Mouse (Mus musculus) lung, postnatal 0 days (tissue): ENCODE measurements around the gene Sh3glb1.

ENCODE experiments used
- CTCF ChIP-seq: IDR thresholded peaks from 2 replicates; pipeline ENCODE4 v1.5.1; 2016; ENCODE audit warnings: antibody characterized with exemption, mild to moderate bottlenecking
- EP300 ChIP-seq: IDR thresholded peaks from 2 replicates; pipeline ENCODE4 v1.6.1; 2016; ENCODE audit warnings: antibody characterized with exemption, mild to moderate bottlenecking, control low read depth

- TF ChIP-seq CTCF (peak; percentile 78), EP300 (no peak)
These were observed 28.1 kb downstream of the Sh3glb1 start for GRCm38 (mm10) chr3:144692052-144692451.
